Mouse (Mus musculus) liver, postnatal 0 days (tissue): ENCODE measurements at regions not wholly inside any gene's neighbourhood (a gene's known extent, or its start where the extent isn't known, plus 50 kb on each side); places are given as distances from the start of the nearest gene placed in this dataset.

ENCODE experiments used
- CTCF ChIP-seq: sonication (generic); IDR thresholded peaks from 2 replicates; pipeline ENCODE4 v1.5.1; 2016; ENCODE audit warnings: antibody characterized with exemption, low read depth
- EP300 ChIP-seq: IDR thresholded peaks from 2 replicates; pipeline ENCODE4 v1.6.1; 2016; ENCODE audit warnings: antibody characterized with exemption, low read depth, mild to moderate bottlenecking

- no peak for TF ChIP-seq CTCF
- no peak for TF ChIP-seq EP300
Observed at GRCm38 (mm10) chr6:94835742-94836141, 135.8 kb upstream of the Lrig1 start.
